Mouse (Mus musculus) retina, postnatal 1 day (tissue): Measurements from ENCODE around the gene Fam83f.

Experiments
- DNase-seq: peaks from one replicate; pipeline ENCODE4 v3.0.0-alpha.2; 2012

The Fam83f gene

DNA sequence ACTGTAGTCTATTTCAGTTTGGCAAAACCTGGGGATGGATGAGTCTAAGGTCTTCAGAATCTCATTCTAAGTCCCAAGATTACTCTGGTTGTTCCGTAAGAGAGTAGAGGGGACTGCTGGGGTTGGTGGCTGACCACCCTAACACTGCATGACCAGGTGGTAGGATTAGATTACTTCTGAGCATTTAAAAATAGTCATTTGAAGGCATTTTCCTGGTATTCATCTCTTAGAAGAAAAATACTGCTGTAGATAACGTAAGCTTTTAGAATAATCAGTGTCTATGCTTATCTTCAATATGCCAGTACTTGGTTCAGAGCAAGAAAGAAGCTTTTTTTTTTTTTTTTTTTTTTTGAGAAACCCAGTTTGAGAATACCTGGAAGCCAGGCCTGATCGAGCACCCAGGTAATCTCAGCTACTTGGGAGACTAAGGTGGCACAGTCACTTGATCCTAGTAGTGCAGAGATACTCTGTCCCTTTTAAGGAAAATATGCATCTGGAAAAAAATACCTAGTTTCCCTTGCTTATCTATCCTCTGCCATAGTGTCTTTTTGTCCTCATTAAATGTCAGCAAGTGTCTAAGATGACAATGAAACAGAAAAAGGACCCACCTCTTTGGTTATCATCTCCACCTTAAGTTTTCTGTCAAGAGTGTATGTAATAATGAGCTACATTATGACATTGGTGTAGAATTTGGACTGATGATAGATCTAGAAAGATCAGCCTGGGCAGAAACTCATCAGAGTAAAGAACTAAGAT lies 73.2 kb downstream of the Fam83f start:
- no peak for DNase-seq

DNA sequence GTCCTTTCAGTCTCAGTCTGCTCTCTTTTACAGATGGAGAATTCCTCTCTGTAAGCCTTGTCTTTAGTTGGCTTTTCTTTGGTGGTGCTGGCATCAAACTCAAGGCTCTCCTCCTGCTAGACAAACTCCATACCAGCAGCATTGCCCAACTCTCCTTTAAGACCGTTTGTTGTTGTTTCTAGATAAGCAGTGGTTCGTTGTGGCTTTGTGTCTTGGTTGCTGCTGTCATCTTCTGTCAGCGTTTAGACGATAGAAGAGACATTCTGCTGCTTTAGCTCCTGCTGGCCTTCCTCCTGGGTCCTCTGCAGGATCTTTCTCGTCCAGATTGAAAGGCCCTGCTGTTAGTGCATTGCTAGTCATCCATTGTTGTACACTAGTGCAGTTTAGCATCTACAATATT lies 77.3 kb downstream of the Fam83f start:
- no peak for DNase-seq
